Mouse (Mus musculus) ES-Bruce4 (cell line): ENCODE measurements around the gene Rerg.

ENCODE experiments used
- CTCF ChIP-seq: IDR thresholded peaks from one replicate; pipeline ENCODE4 v1.8.1; 2011; ENCODE audit warnings: low read depth, low read length
- POLR2A ChIP-seq: IDR thresholded peaks from one replicate; pipeline ENCODE4 v1.8.1; 2011; ENCODE audit warnings: low read length; ENCODE audit not compliant: insufficient read depth

GRCm38 (mm10) chr6:137030611-137031097, 139.6 kb downstream of the Rerg start:
- TF ChIP-seq CTCF = no peak
- TF ChIP-seq POLR2A = no peak
